Mouse (Mus musculus) heart, adult 2 months (tissue): Measurements from ENCODE around the gene Tmem43.
A peak's percentile ranks its signal among the peaks of the same experiment; 100 is the strongest.

Experiments used
- EP300 ChIP-seq: fragments of 200-500 bp; IDR thresholded peaks from 2 replicates; pipeline ENCODE4 v1.6.1; 2011; ENCODE audit warnings: low read depth, low read length, control low read depth; ENCODE audit not compliant: insufficient read depth
- POLR2A ChIP-seq: fragments of 200-500 bp; IDR thresholded peaks from 2 replicates; pipeline ENCODE4 v1.6.1; 2011; ENCODE audit warnings: mild to moderate bottlenecking, low read depth, low read length, control low read depth; ENCODE audit not compliant: insufficient read depth

- TF ChIP-seq EP300 (peak; percentile 79), POLR2A (peak; percentile 76)
Observed at GRCm38 (mm10) chr6:91515545-91516449, 42.3 kb downstream of the Tmem43 start, which contains the start of the genes Xpc and Lsm3.
